Mouse (Mus musculus): Measurements from ENCODE around the gene Itgb2. TPM values are rescaled to one million over a fixed set of nuclear protein-coding genes. Genes with fewer than 3 reads are reported as not detected.

Itgb2 gene
- total RNA-seq, 2 experiments from 2014 or later: 3.1 to 3.2 TPM

DNA sequence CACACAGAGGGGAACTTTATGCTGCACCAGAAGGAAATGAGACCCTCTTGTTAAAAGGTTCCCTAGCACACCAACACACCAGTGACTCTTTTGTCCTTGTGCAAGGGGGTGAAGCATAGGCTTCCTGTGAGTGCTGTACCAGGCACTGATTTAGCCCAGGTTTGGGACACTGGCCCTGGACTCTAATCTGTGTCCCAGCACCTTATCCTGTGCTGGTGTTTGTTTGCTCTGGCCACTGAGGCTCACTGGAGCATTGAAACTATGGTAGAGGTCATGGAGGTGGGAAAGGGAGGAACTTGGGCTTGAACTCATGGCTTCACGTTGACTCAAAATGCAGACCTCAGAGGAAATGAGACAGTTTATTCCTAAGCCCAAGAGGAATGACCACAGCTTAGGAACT lies 43.1 kb downstream of the Itgb2 start:
- intact Hi-C loops (cut with DNase I): no loop called here
- DNase-seq (ENCODE audit: low spot score in 2 of 2): no peak

DNA sequence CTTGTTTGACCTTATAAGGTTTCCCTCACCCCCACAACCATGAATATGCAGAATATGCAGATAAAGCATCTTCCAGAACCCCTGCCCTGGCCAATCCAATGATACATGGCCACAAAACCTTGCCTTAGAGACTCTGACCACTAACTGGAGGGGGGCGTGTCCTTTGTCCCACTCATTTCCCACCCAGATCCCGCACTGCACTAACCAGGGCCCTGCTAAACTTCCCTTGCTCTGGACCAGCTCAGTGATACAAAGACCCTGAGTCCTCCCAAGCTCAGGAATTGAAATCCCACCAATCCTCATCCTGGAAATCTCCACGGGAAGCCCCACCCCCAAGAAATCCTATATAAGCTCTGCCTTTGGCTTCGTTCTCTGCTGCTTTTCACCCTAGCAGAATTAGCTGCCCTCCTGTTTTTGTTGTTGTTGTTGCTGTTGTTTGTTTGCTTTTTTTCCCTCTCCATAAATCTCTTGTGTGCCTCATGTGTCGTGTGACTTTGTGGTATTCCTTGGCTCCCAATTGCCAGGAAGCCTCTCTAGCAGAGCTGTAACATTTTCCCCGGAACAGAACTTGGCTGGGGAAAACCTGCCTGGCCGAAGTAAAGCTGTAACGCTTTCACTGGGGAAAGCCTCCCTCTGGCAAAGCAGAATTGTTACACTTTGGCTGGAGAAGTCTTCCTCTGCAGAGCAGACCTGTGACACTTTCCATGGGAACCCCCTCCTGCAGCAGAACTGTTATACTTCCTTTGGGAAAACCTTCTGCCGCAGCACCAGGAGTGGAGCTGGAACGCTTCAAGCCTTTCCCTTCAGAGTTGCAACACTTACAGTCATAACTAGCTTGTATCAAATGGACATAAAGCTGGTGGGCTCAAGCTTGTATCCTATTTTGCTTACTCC lies 50.2 kb downstream of the Itgb2 start:
- intact Hi-C loops (cut with DNase I): no loop called here
- no peak for DNase-seq (ENCODE audit: low spot score in 2 of 2)

DNA sequence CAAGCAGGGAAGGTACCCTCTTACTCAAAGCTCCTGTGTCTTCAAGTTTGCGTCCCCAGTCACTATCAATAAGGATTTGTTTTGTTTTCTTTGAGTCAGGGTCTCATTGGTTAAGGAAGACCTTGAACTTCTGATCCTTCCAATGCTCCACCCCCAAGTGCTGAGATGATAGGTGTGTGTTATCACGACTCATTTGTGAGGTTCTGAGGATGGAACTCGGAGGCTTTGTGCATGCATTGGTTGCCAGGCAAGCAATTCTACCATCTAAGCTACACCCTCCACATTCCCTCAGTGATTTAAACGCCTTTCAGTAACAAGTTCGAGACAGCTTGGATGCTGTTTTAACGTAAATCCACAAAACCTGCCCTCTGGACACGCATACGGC lies 51.0 kb downstream of the Itgb2 start:
- intact Hi-C loops (cut with DNase I): no loop called here
- DNase-seq (ENCODE audit: low spot score in 2 of 2): no peak

DNA sequence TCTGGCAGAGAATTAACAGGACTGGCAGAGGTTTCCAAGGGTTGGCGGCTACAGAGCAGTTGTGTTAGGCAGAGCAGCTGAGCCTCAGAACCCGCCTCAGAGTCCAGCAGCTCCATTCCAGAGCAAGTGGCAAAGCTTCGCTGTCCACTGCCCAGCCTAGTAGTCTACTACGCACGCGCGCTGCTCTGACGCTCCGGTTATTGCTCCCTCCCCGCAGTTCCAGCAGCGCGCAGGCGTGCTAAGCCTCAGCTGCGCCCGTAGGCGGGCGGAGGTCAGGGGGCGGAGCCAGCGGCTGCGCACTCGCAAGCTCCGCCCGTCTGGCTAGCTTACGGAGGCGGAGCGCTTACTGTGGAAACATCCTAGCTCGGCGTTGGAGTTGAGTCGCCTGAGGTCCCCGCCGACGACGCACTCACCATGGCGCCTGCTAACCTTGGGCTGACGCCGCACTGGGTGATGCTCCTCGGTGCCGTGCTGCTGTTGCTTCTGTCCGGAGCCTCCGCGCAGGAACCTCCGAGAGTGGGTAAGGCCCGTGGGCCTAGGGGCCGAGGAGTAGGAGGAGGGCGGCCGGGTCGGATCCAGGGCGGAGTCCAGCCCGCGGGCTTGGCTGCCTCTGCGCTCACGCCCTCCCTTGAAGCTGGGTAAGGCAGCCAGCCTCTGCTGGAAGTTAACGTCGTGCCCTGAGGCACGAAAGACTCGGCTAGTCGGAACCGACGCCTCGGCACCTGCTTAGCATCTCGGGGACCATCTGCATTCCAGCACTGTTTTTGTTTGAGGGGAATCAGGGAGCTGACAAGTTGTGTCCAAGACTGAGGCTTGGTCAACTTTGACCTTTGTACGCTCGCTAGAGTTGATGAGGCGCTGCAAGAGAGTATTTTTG lies 51.6 kb downstream of the Itgb2 start, which contains the start of gene Pttg1ip:
Gene Pttg1ip (plus strand): TSS at position 313 of the 877 bp plus-strand sequence.
- intact Hi-C loops (cut with DNase I): no loop called here
- DNase-seq (ENCODE audit: low spot score in 2 of 2): peak; percentile 96 to 97

DNA sequence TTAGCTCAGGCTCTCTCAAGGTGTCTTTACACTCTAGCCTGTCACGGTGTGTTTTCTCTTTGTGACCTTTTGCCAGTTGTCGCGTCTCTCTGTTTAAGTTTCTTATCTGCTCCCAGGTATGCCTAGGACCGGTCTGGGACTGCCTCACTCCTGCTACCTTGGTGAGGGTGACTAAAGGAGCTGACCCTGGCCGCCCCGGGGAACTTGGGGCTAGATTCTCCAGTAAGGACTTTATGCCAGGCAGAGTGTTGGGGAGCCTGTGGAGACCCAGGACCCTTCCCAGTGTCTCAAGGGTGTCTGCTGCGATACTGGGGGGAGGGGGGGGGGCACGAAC lies 52.2 kb downstream of the Itgb2 start:
- no peak for DNase-seq (ENCODE audit: low spot score in 2 of 2)
- intact Hi-C loops (cut with DNase I): no loop called here

DNA sequence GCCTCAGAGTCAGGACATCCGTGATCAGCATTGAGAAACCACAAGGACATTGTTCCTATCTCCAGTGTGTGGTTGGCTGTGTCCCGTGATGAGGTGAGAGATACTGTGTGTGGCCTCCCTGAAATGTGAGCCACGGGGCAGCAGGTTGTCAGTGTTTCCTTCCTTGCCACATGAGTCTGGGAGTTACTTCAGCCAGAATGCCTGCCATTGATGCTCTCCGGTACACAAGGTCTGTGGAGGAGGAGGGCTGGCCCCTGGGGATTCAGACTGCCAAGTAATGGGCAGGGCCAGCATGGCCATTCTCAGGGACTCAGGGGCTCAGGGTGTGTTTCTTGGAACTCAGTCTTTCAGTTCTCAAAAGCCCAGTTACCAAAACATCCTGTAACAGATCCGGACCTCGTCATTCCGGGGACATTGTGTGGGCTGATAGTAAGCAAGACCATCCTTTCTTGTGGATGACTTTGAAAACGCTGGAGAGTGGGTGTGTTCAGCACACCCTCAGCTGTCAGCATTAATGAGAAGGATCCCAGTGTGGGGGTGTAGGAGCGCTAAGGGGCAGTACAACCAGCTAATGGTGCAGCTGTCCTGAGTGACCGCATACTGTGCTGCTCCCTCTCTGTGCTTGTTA lies 53.9 kb downstream of the Itgb2 start:
- intact Hi-C loops (cut with DNase I): no loop called here
- no peak for DNase-seq (ENCODE audit: low spot score in 2 of 2)

DNA sequence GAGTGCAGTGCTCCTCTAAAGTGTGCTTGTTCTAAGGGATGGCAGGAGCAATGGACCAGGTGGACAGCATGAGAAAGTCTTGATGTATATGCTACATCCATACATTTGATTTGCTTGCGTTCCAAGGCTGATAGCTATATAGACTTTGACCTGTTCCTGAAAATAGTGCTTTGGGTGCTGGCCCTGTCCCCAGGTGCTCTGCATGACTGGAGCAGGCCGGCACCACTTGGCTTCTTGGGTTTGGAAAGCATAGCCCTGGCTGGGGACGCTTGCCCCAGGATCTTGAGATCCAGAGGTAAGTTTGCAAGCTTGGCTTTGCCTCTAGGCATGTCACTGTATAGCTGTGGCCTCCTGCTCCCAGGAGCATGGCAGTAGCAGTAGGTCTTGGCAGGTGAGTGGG lies 56.6 kb downstream of the Itgb2 start:
- no peak for DNase-seq (ENCODE audit: low spot score in 2 of 2)
- intact Hi-C loops (cut with DNase I): no loop called here

DNA sequence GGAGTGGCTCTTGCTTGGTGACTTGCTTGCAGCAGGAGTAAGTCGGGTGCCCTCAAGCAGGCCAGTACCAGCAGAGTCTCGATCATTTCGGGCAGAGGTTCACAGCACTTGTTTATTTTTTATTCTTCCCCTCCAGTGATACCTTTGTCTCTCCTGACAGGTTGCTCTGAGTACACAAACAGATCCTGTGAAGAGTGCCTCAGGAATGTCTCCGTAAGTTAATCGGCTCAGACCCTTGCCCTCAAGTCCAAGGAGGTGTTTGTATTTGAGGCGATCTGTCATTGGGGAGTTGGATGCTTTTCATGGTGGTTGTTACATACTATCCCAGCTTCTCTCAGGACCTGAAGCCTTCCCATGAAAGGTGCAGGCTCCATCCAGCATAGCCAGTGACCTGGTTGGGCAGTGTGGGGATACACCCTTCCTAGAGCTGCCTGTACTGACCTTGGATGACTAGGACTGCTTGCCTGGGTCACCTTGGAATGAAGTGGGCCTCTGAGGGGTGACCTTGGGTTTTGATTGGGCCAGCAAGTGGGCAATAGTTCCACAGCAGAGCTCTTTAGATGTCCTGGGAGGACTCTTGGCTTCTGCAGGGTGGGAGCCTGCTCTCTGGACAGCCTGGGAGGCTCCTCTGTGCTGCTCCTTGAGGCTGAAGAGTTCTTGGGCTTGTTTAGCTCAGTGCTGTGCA lies 57.2 kb downstream of the Itgb2 start:
- intact Hi-C loops (cut with DNase I): no loop called here
- no peak for DNase-seq (ENCODE audit: low spot score in 2 of 2)

DNA sequence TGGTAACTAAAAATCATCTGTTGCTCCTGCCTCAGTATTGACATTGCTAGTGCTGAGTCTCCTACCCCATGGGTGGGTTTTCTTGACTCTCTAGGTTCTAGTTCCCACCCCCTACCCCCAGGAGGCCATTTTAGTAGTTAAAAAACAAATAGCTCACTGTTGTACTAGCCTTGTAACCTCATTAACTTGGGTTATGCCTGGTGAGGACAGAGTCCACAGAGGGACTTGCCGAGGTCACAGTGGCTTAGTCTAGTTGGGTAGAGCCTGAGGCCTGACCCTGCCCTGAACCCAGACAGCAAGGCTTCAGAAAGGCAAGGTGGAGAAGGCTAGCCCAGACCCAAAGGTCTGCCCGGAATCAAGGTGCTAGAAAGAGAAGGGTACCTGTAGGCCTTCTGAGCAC lies 58.0 kb downstream of the Itgb2 start:
- intact Hi-C loops (cut with DNase I): no loop called here

DNA sequence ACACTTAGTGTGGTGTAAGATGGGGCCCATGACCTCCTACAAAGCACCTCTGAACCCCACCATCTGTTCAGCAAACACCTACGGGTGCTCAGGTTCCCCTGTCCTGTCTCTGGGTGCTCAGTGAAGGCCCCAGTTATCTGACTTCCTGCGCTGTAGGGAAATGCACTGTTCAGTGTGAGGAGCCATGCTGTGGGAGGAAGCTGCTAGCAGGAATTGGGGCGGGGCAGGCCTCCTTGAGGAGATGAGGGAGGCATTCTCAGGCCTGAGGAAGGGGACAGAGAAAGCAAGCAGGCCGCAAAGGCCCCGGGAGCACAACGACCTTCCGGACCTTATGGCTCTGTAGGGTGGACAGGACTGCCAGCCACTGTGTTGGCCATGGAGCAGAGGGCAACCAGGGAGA lies 59.1 kb downstream of the Itgb2 start:
- peak in 1 of 2 experiments; percentile 7 for DNase-seq (ENCODE audit: low spot score in 2 of 2)
- intact Hi-C loops (cut with DNase I): no loop called here

More for the DNA sequence above, 58.0 kb downstream of the Itgb2 start:
- peak in 1 of 2 experiments; percentile 3 for DNase-seq (ENCODE audit: low spot score in 2 of 2)

DNA sequence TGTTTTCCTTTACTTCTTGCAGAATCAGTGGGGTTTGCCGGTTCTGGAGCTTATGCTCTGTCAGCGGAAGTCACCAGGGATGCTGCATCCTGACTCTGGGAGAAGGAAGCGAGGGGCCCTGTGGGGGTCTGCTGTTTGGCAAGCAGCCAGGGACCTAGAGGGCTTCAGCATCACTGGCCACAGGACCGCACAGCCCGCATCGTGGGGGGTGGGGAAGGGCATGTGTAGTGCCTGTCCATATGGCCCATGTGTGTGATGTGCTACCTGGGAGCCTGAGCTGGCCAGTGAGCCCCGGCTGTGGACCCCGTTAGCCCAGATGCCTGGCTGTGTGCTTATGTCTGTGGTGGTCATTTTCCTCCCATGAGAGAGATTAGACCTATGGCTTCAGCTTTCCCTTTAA lies 59.7 kb downstream of the Itgb2 start:
- intact Hi-C loops (cut with DNase I): no loop called here
- DNase-seq (ENCODE audit: low spot score in 2 of 2): no peak

DNA sequence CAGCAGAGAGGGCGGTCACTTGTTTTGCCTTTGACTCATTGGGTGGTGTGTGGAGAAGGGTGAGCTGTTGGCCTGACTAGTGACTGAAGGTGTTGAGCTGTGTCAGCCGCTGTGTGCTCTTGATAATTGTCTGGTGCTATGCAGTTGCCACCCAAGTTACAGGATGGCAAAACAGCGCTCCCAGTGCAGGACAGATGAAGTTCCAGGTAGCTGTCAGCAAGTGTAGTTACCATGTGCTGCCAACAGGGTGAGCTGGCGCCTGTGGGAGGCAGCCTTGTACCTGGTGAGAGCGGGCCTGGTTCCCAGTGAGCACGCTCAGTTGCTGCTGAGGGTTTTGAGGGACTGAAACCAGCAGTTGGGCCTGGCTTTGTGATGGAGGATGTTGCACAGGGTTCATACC lies 60.8 kb downstream of the Itgb2 start:
- intact Hi-C loops (cut with DNase I): no loop called here
- DNase-seq (ENCODE audit: low spot score in 2 of 2): peak; percentile 66 to 67

DNA sequence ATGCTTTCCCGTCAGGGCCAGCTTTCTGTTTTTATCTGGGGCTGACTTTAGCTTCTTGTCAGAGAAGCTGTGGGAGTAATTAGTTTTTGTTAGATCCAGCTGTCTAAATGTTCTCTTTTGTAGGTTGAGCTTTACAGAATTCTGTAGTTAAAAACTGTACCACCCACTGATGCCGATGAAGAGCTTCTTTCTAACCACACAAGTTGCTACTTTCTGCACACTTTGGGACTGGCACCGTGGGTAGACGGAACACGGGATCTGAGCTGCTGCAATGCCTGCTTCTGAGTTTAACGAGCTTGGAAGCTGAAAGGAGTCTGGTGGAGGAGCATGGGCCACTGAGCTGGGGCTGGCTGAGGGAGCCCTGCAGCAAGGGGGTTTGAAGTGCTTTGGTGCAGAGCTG lies 61.5 kb downstream of the Itgb2 start:
- DNase-seq (ENCODE audit: low spot score in 2 of 2): peak; percentile 77 to 90
- intact Hi-C loops (cut with DNase I): no loop called here

DNA sequence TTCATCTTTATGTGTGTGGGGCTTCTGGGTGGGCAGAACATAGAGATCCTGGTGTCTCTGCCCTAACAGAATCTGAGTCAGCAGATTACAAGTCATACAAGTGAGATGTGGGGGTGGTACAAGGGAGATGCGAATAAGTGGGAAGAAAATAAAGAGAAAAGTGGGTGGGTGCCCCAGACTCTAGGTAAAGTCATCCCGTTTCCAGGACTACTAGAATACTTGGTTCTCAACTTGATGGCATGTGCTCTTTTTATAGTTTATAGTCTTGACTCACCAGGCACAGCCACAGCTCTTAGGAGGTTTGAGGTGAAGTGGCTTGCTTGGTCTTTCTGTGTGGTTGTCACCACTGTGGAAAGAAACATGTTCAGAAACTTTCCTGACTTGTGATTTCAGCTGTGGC lies 66.0 kb downstream of the Itgb2 start:
- intact Hi-C loops (cut with DNase I): no loop called here
- DNase-seq (ENCODE audit: low spot score in 2 of 2): peak in 1 of 2 experiments; percentile 69

DNA sequence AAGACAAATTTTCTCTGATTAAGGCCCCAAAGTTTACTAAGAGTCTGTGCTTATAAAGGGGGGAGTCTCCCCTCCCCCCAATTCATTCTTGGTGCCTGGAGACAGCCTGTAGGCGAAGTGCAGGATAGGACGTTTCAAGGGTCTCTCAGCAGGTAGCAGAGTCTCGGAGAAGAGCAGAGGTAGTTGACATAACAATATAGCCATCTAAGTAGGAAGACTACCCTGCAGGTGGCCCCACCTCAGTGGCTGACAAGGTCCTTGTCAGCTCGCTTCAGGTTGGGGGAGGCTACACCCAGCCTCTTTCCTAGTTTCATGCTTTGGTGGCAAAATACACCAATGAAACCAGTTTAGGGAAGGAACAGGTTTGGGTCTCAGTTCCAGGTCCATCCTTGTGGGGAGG lies 73.0 kb downstream of the Itgb2 start:
- intact Hi-C loops (cut with DNase I): no loop called here
- no peak for DNase-seq (ENCODE audit: low spot score in 2 of 2)

DNA sequence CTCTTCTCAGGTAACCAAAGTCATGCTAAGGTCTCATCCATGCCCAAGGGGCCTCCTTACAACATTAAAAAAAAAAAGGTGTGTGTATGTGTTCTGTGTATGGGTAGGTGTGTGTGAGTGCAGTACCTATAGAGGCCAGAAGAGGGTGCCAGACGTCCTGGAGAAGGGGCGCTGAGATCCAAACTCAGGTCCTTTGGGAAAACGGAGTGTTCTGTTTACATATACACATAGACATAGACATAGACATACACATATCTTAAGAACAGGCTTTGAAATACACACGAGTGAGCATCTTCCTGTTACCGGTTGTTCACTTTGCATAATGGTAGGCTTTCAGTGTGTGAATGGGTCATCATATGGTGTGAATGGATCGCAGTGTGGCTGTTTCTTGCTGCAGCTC lies 74.1 kb downstream of the Itgb2 start:
- no peak for DNase-seq (ENCODE audit: low spot score in 2 of 2)
- intact Hi-C loops (cut with DNase I): no loop called here

DNA sequence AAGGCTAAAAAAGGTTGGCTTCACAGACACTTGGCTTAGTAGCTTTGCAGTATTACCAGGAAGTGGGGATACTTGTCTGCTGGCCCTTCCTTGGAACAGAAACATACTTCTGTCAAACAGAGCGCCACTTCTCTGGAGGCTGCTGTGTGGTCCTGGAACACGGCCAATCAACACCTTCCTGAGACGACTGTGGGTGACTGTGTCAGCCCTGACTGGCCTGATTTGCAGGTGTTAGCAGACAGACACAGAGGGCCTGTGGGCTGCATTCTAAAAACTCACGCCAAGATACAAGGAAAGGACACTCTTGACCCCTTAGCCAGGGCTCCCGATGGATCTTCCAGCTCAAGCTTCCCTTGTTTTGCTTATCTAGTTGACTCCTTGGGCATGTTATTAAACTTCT lies 74.9 kb downstream of the Itgb2 start:
- intact Hi-C loops (cut with DNase I): loop anchor here (5.0 kb wide), 1 partner anchor 88 kb away; the partner anchor contains the start of gene Fam207a
- no peak for DNase-seq (ENCODE audit: low spot score in 2 of 2)

DNA sequence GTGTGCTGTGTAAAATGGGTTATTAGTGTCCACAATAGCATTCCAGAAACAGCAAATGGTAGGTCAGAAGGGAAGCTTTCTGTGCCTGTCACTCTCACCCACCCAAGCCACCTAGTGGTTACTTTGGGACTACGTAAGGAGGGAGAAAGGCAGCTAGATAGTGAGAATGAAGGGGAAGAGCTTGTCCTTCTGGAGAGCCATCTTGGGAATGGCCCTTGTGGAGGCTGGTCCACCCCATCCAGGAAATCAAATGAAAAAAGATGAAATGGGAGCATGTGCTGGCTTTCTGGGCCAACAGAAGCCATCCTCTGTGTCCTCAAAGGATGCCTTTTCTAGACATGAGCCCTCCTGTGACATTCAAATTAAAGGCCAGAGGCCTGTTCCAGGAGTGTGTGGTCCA lies 75.3 kb downstream of the Itgb2 start:
- intact Hi-C loops (cut with DNase I): loop anchor here (5.0 kb wide), 1 partner anchor 88 kb away; the partner anchor contains the start of gene Fam207a
- no peak for DNase-seq (ENCODE audit: low spot score in 2 of 2)

Measured in left cerebral cortex, postnatal 14 days (tissue).